In the genomic region with DNA sequence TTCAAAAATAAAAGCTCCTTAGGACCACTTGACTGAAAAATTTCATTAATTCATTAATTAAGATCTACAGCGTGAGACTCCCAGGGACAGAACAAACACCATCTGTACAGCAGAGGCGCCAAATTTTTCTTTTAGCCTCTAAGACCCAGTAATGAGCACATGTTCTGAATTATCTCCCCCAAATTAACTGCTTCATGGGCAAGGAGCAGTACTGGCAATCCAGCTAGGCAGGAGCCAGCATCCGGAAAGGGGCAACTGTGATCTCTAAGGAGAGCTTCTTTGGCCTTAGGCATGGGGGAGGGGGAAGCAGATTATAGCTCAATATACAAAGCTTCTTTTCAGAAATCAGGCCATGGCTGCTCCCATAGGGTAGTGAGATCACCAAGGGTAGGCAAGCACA, we compare ENCODE assay signal across 11 mouse cellular contexts.
DNase-seq lines count a peak whose midpoint lies in the region; ATAC-seq lines count a peak whose summit lies in the region.
"Had no signal": no experiment of that assay in that cellular context is flagged by ENCODE, and none has a peak within 500 bp of the region (broad histone marks: within the 10 kb centered on the region; RNA-seq: fewer than 3 reads in every experiment).

No protein-coding gene starts in this region.

- H3K27me3 ChIP-seq in midbrain, embryonic 11.5 days (ENCODE audit: control insufficient read depth, insufficient read depth, low read length), result no peaks in the 10 kb centered on the region
- H3K27me3 ChIP-seq: limb, embryonic 15.5 days had no signal

- H3K4me3 ChIP-seq in midbrain, embryonic 11.5 days (ENCODE audit: low read depth, low read length), result no peak overlapping the region
- H3K4me3 ChIP-seq: limb, embryonic 15.5 days had no signal

- 50% methylated on average over 3 of the region's 3 CpGs for WGBS in midbrain, embryonic 11.5 days

- H3K4me2 ChIP-seq in midbrain, embryonic 11.5 days, result no peak overlapping the region
- H3K4me2 ChIP-seq: limb, embryonic 15.5 days had no signal

- DNase-seq in cerebellum, adult 11-12 months, result peak; percentile 6
- DNase-seq in embryo, embryonic 10 days (ENCODE audit: low spot score), result peak; percentile 51
- DNase-seq in forelimb bud, embryonic 11.5 days (ENCODE audit: low read depth, low spot score), result peak; percentile 79
- no peak for DNase-seq in midbrain, embryonic 11.5 days (ENCODE audit: low spot score, missing footprints)
- no peak for DNase-seq in adipocyte (ENCODE audit: low spot score)
- no peak for DNase-seq in left cerebral cortex, postnatal 25 days (ENCODE audit: low spot score in 2 of 2)
- DNase-seq: adrenal gland, postnatal 10 days had no signal

- ATAC-seq in cerebellum, adult (ENCODE audit: insufficient number of reproducible peaks, low FRiP score, low TSS enrichment), result no peak; the same call in 1 of the 2 replicates
- peak; percentile 69; the same call in 1 of the 2 replicates for ATAC-seq in midbrain, embryonic 11.5 days (ENCODE audit: low FRiP score)
- ATAC-seq in monocyte, adult 5-6 weeks (replicated peaks; ENCODE audit: insufficient number of reproducible peaks, low FRiP score, low TSS enrichment, poor library complexity, severe bottlenecking), result no peak

- no peaks in the 10 kb centered on the region for H3K36me3 ChIP-seq in midbrain, embryonic 11.5 days (ENCODE audit: control insufficient read depth, insufficient read depth, low read length)
- H3K36me3 ChIP-seq: limb, embryonic 15.5 days had no signal

- H3K27ac ChIP-seq in midbrain, embryonic 11.5 days (ENCODE audit: low read depth, low read length), result no peak overlapping the region
- H3K27ac ChIP-seq: limb, embryonic 15.5 days; macrophage had no signal

- H3K9ac ChIP-seq in midbrain, embryonic 11.5 days (ENCODE audit: low read length), result no peak overlapping the region
- H3K9ac ChIP-seq: limb, embryonic 15.5 days had no signal

- no peaks in the 10 kb centered on the region for H3K4me1 ChIP-seq in midbrain, embryonic 11.5 days (ENCODE audit: control insufficient read depth, insufficient read depth, low read length)

- no peaks in the 10 kb centered on the region for H3K9me3 ChIP-seq in midbrain, embryonic 11.5 days (ENCODE audit: control insufficient read depth, low read length)
- H3K9me3 ChIP-seq: limb, embryonic 15.5 days had no signal

- intact Hi-C loops in left cerebral cortex, postnatal 25 days (cut with DNase I), result no loop called here

Comparison
In these comparisons a context has a peak if more than half of its experiments do, and no peak if none do; other contexts are left out.
1. DNase-seq: peak in cerebellum, adult 11-12 months (single experiment), embryo, embryonic 10 days (single experiment) and forelimb bud, embryonic 11.5 days (single experiment); none in midbrain, embryonic 11.5 days (single experiment), adipocyte (single experiment) and left cerebral cortex, postnatal 25 days (0 of 2).